Mouse (Mus musculus) neural tube, embryonic 15.5 days (tissue): ENCODE measurements at regions not wholly inside any gene's neighbourhood (a gene's known extent, or its start where the extent isn't known, plus 50 kb on each side); places are given as distances from the start of the nearest gene placed in this dataset.

Source experiments
- ATAC-seq: fragments of 200-750 bp; cut with Nextera tagmentation; 2 replicates; pipeline ENCODE4 v1.8.0; 2017; ENCODE audit warnings: mild to moderate bottlenecking, moderate TSS enrichment, moderate library complexity; ENCODE audit not compliant: low FRiP score
- H3K27ac ChIP-seq: fragments of 300-500 bp; sonication (generic); replicated peaks from 2 replicates; pipeline ENCODE4 v1.5.1; 2015; ENCODE audit warnings: mild to moderate bottlenecking, inconsistent platforms
- H3K27me3 ChIP-seq: fragments of 300-500 bp; sonication (generic); replicated peaks from 2 replicates; pipeline ENCODE4 v1.6.1; 2015; ENCODE audit warnings: inconsistent platforms
- H3K36me3 ChIP-seq: fragments of 300-500 bp; sonication (generic); 2 replicates; pipeline ENCODE4 v1.6.1; 2015; ENCODE audit warnings: inconsistent platforms
- H3K4me1 ChIP-seq: fragments of 300-500 bp; sonication (generic); 2 replicates; pipeline ENCODE4 v1.6.1; 2015; ENCODE audit warnings: inconsistent platforms
- H3K4me2 ChIP-seq: fragments of 300-500 bp; sonication (generic); 2 replicates; pipeline ENCODE4 v1.6.1; 2015; ENCODE audit warnings: inconsistent platforms, mild to moderate bottlenecking, moderate library complexity
- H3K4me3 ChIP-seq: fragments of 300-500 bp; sonication (generic); replicated peaks from 2 replicates; pipeline ENCODE4 v1.5.1; 2015; ENCODE audit warnings: mild to moderate bottlenecking, inconsistent platforms
- H3K9ac ChIP-seq: fragments of 300-500 bp; sonication (generic); replicated peaks from 2 replicates; pipeline ENCODE4 v1.6.1; 2015; ENCODE audit warnings: mild to moderate bottlenecking, inconsistent platforms
- H3K9me3 ChIP-seq: fragments of 300-500 bp; sonication (generic); replicated peaks from 2 replicates; pipeline ENCODE4 v1.6.1; 2016; ENCODE audit warnings: inconsistent platforms
- WGBS: fragments of 180-500 bp; shearing (Covaris S2); methylation state at CpG from one replicate; pipeline ENCODE4 v1.1.7; 2015; ENCODE audit warnings: mixed read lengths; 5-methylcytosine and 5-hydroxymethylcytosine counted together

DNA sequence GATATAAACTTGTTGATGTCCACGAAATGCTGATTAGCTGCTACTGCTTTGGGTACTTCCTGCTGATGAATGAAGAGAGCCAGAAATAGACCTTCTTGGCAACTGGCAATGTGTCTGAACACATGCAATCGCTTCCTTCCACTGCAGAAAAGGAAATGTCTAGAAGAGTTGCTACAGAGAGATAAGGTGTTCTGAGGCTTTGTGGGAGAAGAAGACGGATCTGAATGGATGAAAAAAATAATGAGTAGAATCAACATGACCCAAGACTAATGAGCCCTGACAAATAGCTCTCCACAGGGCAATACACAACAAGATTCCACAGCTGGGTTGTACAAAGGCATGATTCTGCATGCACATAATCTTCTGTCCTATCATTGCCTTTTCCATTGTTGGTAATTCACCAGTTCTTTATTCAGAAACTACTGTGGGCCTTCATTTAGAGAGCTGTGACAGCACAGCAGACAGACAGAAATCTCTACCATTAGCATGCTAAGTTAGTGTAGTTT, 268.7 kb upstream of the Klf6 start:
- ATAC-seq = no peak
- no peak overlapping the region for H3K9ac ChIP-seq
- no peak overlapping the region for H3K4me3 ChIP-seq
- H3K9me3 ChIP-seq = no peaks in the 10 kb centered on the region
- H3K27ac ChIP-seq = no peak overlapping the region
- no peaks in the 10 kb centered on the region for H3K36me3 ChIP-seq
- H3K27me3 ChIP-seq = no peaks in the 10 kb centered on the region
- no peaks in the 10 kb centered on the region for H3K4me1 ChIP-seq
- WGBS = 38% methylated on average over 3 of the region's 3 CpGs
- no peak overlapping the region for H3K4me2 ChIP-seq

DNA sequence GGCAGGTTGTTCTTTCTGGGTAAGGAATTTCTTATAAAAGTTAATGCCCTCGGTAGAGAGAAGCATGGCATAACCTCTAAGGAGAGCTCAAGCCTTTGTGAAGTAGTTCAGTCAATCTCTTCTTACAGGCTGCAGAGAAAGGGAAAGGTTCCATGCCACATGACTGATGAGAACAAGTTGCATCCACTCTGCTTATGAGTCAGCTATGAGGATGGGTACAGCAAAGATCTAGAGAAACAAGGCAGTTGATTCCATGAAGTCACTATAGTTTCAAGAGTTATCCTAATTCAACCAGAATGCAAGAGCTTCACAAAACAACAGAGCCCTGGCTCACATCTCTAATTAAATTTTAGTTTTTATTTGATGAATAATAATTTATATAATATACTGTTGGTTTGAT, 259.6 kb upstream of the Klf6 start:
- Histone ChIP-seq H3K4me2 (no peak overlapping the region), H3K27ac (no peak overlapping the region), H3K9me3 (no peaks in the 10 kb centered on the region), H3K4me1 (no peaks in the 10 kb centered on the region), H3K36me3 (no peaks in the 10 kb centered on the region), H3K9ac (no peak overlapping the region), H3K27me3 (no peaks in the 10 kb centered on the region), H3K4me3 (no peak overlapping the region)
- no peak for ATAC-seq
- WGBS = 94% methylated on average over 1 of the region's 1 CpGs

DNA sequence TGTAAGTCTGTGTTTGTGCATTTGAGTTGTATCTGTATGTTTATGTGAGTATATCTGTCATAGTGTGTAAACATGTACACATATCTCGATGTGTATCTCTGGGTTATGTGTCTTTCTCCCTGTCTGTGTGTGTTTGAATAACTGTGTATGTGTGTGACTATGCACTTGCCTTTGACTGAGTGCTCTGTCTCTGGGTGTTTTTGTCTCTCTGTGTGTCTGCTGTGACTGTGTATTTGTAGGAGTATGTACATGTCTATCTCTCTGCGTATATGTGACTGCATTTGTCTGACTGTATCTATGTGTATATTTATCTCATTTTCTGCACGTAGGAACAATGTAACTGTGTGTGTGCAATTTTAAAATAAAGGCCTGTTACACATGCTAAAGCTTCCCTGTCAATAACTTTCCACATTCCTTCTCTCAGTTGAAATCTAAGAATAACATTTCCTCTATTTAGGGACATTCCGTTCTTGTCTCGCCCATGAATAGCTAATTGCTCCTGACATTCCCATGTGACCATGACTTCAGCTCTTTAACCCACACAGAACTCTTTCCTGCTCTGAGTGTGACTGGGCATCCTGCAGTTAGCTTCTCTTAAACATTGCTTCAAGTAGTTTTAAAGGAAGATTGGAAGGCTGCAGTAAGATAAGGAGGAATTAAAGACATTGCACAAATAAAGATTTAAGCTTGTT, 257.2 kb upstream of the Klf6 start:
- ATAC-seq = no peak
- H3K36me3 ChIP-seq = no peaks in the 10 kb centered on the region
- WGBS = 63% methylated on average over 5 of the region's 5 CpGs

DNA sequence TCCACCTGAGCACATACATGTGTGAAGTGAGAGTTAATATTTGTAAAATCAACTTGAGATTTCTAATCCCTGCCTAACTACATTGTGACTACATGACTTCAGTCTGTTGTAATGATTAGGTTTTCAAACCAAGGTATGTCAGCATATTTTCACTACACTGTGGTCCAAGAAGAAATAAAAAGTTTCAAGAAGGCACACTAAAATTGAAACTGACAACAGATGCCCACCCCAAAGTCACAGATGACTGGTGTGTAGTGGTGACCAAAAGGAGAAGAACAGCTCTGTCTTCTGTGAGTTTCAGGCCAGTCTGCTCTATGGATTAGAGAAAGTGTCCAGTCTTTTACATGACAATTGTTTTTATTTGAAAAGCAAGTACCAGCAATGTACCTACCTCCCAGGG, 255.9 kb upstream of the Klf6 start:
- Histone ChIP-seq H3K4me2 (no peak overlapping the region), H3K4me1 (no peaks in the 10 kb centered on the region), H3K9me3 (no peaks in the 10 kb centered on the region), H3K27me3 (no peaks in the 10 kb centered on the region), H3K27ac (no peak overlapping the region), H3K9ac (no peak overlapping the region), H3K4me3 (no peak overlapping the region), H3K36me3 (no peaks in the 10 kb centered on the region)
- ATAC-seq = no peak

More for the DNA sequence above, 257.2 kb upstream of the Klf6 start:
- no peak overlapping the region for H3K9ac ChIP-seq
- H3K9me3 ChIP-seq = no peaks in the 10 kb centered on the region
- H3K27ac ChIP-seq = no peak overlapping the region
- no peak overlapping the region for H3K4me2 ChIP-seq
- no peak overlapping the region for H3K4me3 ChIP-seq
- no peaks in the 10 kb centered on the region for H3K4me1 ChIP-seq
- H3K27me3 ChIP-seq = no peaks in the 10 kb centered on the region

DNA sequence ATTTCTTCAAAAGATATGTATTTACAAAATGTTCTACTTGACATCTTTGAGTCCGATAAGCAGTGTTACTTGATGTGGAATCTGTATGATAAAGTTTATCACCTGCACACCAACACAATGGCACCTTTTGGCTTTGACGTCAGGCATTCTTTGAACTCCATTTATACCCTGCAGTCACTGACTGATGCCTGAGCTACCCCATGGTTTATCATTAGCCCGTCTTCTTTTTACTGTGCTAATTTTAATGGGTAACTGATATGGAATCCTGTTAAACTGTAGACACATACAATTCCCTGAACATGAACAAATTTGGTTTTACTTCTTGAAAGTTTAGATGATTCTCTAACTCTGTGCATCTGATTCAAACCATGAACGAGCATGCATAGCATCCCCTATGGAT, 253.8 kb upstream of the Klf6 start:
- 82% methylated on average over 4 of the region's 4 CpGs for WGBS
- ATAC-seq = no peak

DNA sequence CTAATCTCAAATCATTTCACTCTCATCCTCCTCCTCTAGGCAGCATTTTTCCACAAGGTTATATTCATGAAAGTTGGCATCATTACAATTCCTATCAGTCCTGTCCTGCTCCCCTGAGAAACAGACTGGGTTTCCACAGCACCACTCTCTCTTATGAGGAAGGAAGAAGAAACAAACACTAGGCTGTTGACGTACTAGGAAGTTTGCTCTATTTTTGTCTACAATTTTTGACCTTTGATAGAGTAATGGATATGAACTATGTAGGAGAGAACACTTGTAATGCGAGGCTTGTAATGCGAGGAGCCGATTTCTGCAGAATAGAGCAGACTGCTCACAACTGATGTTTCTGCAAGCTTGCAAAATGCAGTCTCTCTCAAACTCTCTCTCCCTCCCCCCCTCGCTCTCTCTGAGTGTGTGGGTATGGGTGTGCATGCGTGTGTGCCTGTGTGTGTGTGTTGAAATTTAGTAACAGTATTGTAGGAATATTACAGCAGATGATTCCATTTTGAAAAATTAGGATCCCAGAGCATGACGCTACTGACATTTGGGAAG, 247.0 kb upstream of the Klf6 start:
- H3K36me3 ChIP-seq = no peaks in the 10 kb centered on the region
- no peaks in the 10 kb centered on the region for H3K9me3 ChIP-seq
- no peak overlapping the region for H3K9ac ChIP-seq
- H3K4me3 ChIP-seq = no peak overlapping the region
- H3K27me3 ChIP-seq = no peaks in the 10 kb centered on the region
- H3K4me1 ChIP-seq = no peaks in the 10 kb centered on the region
- H3K4me2 ChIP-seq = no peak overlapping the region
- WGBS = 86% methylated on average over 7 of the region's 7 CpGs
- H3K27ac ChIP-seq = no peak overlapping the region
- no peak for ATAC-seq

More for the DNA sequence above, 253.8 kb upstream of the Klf6 start:
- no peak overlapping the region for H3K27ac ChIP-seq
- no peak overlapping the region for H3K4me2 ChIP-seq
- H3K9me3 ChIP-seq = no peaks in the 10 kb centered on the region
- no peaks in the 10 kb centered on the region for H3K36me3 ChIP-seq
- H3K4me3 ChIP-seq = no peak overlapping the region
- no peak overlapping the region for H3K9ac ChIP-seq
- no peaks in the 10 kb centered on the region for H3K4me1 ChIP-seq
- H3K27me3 ChIP-seq = no peaks in the 10 kb centered on the region

DNA sequence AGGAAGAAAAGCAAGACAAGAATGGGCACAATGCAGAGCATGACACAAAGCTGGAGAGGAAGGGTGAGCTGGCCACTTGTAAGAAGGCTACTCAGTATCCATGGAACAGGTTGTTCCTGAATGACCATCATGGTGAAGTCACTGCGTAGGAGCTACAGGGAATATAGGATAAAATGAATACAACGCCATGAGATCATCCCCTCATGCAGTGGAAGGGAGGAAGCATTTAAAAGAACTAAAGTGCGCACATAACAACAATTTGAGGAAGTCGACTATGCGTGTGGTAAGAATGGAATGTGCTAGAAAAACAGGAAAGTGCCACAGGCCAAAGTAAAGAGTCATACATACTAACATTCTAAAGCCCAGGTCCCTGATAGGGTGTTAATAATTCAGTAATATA, 246.4 kb upstream of the Klf6 start:
- Histone ChIP-seq H3K4me1 (no peaks in the 10 kb centered on the region), H3K4me3 (no peak overlapping the region), H3K27me3 (no peaks in the 10 kb centered on the region), H3K9me3 (no peaks in the 10 kb centered on the region), H3K9ac (no peak overlapping the region), H3K27ac (no peak overlapping the region), H3K36me3 (no peaks in the 10 kb centered on the region), H3K4me2 (no peak overlapping the region)
- WGBS = 78% methylated on average over 5 of the region's 5 CpGs
- ATAC-seq = no peak

DNA sequence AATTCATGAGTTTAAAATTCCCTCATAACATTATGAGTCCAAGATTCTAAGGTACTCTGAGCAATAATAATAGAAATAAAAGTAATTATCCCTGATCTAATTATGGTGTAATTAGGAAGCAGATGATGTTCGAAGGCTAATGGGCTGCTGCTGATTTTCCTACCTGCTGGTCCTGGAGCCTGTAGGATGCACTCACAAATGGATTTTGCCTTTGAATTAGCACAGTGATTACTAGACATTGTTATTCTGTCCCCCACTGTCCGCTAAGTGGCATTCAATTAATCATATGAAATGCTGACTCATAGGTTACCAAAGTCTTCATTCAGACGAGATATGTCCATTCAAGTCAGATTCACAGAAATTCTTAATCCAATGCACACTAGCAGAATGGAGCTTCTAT, 246.0 kb upstream of the Klf6 start:
- Histone ChIP-seq H3K27ac (no peak overlapping the region), H3K9ac (no peak overlapping the region), H3K4me2 (no peak overlapping the region), H3K27me3 (no peaks in the 10 kb centered on the region), H3K36me3 (no peaks in the 10 kb centered on the region), H3K4me3 (no peak overlapping the region), H3K9me3 (no peaks in the 10 kb centered on the region), H3K4me1 (no peaks in the 10 kb centered on the region)
- ATAC-seq = no peak
- 42% methylated on average over 3 of the region's 3 CpGs for WGBS

DNA sequence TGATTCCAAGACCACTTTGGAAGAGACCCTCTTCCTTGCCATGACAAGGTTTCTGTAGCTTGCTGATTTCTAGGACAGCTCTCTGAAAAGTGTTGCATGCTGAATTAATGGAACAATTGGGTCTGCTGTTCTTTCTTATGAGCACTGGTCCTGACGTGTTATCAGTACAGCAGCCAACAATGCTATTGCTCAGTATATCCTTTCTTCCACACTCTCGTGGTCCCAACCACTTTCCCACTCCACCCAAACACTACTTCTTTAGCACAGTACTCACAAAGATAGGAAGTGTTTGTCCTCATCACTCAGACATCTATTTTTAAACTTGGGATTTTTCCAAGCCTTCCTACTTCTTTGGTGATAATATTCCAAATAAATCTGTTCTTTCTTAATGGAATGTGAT, 233.2 kb upstream of the Klf6 start:
- 45% methylated on average over 2 of the region's 2 CpGs for WGBS
- H3K4me1 ChIP-seq = no peaks in the 10 kb centered on the region
- no peaks in the 10 kb centered on the region for H3K27me3 ChIP-seq

DNA sequence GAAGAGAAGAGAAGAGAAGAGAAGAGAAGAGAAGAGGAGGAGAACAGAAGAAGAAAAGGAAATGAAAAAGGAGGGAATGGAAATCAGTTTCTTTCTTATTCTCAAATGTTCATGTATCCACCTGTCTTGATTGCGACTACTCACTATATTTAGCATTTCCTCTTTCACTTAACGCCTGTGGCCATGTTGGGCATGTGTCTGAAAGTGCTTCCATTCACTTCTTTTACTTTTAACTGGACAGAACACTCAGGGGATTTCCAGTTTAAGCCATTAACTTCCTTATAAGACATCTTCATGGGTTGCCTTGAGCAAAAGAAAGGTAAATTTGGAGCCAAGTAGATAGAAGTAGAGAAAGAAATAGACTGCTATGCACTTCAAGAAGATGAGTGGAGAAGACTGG, 226.3 kb upstream of the Klf6 start:
- H3K27ac ChIP-seq = no peak overlapping the region
- no peaks in the 10 kb centered on the region for H3K27me3 ChIP-seq
- H3K4me3 ChIP-seq = no peak overlapping the region
- H3K4me1 ChIP-seq = no peaks in the 10 kb centered on the region
- H3K36me3 ChIP-seq = no peaks in the 10 kb centered on the region
- ATAC-seq = no peak
- H3K9me3 ChIP-seq = no peaks in the 10 kb centered on the region
- H3K9ac ChIP-seq = no peak overlapping the region
- H3K4me2 ChIP-seq = no peak overlapping the region
- 84% methylated on average over 2 of the region's 2 CpGs for WGBS

More for the DNA sequence above, 233.2 kb upstream of the Klf6 start:
- H3K27ac ChIP-seq = no peak overlapping the region
- H3K9ac ChIP-seq = no peak overlapping the region
- no peak for ATAC-seq
- H3K4me3 ChIP-seq = no peak overlapping the region
- no peaks in the 10 kb centered on the region for H3K9me3 ChIP-seq
- no peak overlapping the region for H3K4me2 ChIP-seq
- no peaks in the 10 kb centered on the region for H3K36me3 ChIP-seq

DNA sequence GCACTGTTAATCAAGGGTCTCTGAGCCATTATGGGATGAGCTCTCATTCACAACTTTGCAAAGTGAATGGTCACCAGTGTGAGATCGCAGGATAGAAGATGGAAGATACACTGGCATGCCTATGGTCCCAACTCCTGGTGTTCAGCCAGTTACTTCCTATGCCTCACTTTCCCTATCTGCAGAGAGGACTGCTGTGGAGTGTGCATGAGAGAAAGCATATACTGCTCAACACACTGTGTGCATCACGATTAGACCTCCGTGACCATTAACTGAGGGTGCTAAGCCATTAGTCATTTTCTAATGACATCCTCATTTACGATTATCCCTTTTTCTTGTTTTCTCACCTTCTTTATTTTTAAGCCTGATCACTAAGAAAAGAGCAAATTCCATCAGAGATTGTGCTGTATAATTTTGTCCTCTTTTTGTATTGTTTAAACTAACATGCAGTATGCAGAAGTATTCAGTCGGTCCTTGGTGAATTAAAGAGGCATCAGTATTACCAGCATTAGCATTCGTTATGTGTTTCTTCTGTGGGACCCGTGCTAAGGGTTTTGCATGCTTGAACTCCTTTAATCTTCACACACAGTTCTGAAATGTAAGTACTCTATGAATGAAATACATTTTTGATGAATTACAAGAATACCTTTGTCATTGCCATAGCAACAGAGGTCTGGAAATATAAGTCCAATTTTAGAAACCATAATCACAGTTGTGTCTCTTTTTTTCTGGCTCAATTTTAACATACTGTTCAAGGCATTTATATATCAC, 219.4 kb upstream of the Klf6 start:
- H3K9ac ChIP-seq = no peak overlapping the region
- H3K36me3 ChIP-seq = no peaks in the 10 kb centered on the region
- H3K4me3 ChIP-seq = no peak overlapping the region
- H3K4me2 ChIP-seq = no peak overlapping the region
- H3K9me3 ChIP-seq = no peaks in the 10 kb centered on the region
- WGBS = 76% methylated on average over 7 of the region's 7 CpGs
- H3K27ac ChIP-seq = no peak overlapping the region
- ATAC-seq = peak; percentile 17; the same call in 1 of the 2 replicates
- H3K4me1 ChIP-seq = no peaks in the 10 kb centered on the region
- H3K27me3 ChIP-seq = no peaks in the 10 kb centered on the region

DNA sequence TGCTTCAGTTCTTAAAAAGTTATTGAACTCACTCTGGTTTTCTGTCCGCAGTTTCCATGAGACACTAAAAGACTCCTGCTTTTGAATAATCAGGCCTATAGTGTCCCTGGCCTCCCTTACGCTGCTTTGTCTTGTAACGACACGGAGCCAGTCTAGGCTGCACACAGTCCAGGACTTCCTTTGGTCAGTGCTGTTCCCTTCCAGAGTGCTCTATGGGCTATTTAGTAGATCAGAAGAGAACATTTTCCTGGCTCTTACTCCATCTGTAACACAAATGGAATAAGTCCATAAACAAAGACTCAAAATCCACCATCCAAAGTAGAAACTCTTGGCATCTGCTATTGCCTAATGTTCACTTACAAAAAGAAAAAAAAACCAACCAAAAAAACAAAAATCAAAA, 213.0 kb upstream of the Klf6 start:
- no peak for ATAC-seq
- Histone ChIP-seq H3K27ac (no peak overlapping the region), H3K27me3 (no peaks in the 10 kb centered on the region), H3K4me3 (no peak overlapping the region), H3K9me3 (no peaks in the 10 kb centered on the region), H3K4me2 (no peak overlapping the region), H3K36me3 (no peaks in the 10 kb centered on the region), H3K9ac (no peak overlapping the region), H3K4me1 (no peaks in the 10 kb centered on the region)
- 62% methylated on average over 4 of the region's 4 CpGs for WGBS
